Mouse (Mus musculus) lung, postnatal 10 days (tissue): ENCODE data around the gene Eed.

ENCODE experiments used
- DNase-seq: peaks from one replicate; pipeline ENCODE4 v3.0.0; 2021

The Eed gene

DNA sequence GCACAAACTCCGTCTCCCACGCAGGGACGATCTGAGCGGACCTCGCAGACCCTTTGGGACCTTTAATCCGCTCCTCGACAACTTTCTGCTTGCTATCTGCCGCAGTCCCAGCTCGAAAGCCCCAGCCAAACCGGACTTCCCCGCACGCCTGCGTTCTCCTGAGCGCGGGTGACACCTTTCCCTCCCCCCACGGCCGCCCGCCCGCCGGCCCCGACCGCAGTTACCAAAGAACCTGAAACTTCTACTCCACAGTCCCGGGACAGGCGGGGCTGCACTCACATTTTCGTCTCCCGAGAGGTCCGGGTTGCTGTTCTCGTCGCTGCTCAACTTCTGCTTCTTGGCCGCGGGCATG lies 674 bp downstream of the Eed start:
- DNase-seq = no peak

DNA sequence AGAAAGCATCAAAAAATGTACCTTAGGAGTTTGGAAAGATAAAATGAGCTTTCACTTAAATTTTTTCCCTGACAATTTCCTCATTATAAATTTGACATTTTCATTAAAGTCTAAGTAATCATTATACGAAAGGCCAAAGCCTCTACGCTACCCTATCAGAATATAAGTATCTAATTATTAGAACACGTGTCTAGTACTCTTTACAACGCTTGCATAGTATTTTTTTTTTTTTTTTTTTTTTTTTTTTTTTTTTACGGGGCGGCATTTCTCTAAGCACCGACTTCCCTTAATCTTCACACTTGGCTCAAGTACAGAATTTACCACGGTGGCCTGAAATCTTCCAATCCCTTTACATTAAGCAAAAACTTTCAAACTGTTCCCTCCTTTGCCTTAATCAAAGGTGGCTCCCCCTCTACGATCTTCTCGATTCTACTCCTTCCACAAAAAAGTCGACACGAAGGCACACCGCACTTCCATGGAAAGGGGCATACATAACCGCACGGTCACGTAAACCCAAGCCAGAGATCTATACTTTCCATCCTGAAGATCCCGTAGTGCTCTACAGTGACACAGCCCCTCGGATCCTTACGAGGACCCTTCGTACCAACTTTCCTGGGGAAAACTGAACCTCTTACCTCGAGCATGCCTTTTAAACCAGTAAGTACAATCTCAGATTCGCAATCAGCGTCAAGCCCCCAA lies 1.2 kb downstream of the Eed start:
- peak; percentile 5 for DNase-seq

DNA sequence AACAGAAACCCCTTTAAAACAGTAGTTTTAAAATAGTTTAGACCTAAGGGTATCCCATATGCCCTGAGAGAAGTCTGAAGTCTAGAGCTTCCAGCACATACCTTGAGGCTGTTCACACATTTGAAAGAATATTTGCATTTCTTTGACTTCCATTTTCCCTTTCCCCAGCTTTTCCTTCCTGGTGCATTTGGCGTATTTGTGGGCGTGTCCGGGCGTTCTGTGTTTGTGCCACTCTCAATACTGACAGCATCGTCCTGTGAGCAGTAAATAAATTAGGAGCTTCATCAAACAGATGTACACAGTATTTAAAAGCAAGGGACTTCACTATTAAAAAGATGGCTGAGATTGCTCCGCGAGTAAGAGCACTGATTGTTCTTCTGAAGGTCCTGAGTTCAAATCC lies 4.0 kb downstream of the Eed start:
- DNase-seq = no peak

DNA sequence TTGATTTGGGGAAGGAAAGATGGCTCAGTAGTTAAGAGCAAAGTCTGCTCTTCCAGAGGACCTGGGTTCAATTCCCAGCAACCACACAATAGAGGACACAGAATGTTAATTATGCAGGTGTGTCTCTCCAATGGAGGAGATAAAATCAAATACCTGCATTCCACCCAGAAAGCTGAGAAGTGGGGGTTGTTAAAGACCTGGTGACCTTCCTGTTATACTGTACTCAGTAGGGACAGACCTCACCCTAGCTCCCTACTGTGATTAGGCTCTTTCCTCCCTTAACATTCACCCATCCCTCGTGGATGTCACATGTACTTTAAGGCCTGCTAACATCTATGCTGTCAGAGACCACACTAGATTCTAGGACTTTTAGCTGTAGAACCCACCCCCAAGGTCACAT lies 5.2 kb downstream of the Eed start:
- no peak for DNase-seq

DNA sequence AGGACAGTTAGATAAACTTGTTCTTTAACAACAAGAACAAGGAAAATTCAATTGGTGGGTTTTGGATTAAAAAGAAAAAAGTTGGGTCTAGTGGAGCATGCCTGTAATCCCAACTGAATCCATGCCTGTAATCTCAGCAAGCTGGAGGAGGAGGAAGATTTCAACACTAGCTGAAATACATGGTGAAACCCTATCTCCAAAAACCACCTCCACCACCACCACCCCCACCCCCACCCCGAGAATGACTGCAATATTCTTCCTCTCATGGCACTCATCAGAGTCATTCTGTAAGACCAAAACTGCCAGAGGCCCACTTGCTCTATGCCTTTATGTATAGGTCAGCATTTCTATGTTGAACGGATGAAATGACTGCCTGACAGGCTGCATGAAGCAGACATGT lies 13.5 kb downstream of the Eed start:
- no peak for DNase-seq

DNA sequence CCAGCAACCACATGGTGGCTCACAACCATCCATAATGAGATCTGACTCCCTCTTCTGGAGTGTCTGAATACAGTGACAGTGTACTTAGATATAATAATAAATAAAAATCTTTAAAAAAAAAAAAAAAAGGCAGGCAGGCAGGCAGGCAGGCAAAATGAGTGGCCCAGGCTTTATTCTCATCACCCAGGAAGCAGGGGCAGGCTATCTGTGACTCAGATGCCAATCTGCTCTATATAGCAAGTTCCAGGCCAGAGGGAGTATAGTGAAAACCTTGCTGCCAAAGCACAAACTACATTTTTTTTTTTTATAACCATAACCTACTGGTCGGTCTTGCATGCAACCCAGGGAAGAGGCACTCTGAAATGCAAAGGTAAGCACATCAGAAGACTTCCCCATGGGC lies 14.0 kb downstream of the Eed start:
- DNase-seq = no peak

DNA sequence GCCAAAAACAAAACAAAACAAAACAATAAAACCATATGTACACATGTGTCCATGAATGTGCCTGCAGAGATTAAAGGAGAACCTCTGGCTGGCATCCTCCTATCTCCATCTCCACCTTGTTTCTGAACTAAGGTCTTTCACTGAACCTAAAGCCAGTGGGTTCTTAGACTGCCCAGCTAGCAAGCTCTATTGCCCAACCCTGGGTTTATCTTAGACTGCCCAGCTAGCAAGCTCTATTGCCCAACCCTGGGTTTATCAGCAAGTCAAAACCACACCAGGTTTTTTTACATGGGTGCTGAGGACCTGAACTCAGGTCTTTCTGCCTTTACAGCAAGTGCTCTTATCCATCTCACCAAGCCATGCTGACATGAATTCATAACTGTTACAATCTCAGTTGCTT lies 17.6 kb downstream of the Eed start:
- DNase-seq = no peak

DNA sequence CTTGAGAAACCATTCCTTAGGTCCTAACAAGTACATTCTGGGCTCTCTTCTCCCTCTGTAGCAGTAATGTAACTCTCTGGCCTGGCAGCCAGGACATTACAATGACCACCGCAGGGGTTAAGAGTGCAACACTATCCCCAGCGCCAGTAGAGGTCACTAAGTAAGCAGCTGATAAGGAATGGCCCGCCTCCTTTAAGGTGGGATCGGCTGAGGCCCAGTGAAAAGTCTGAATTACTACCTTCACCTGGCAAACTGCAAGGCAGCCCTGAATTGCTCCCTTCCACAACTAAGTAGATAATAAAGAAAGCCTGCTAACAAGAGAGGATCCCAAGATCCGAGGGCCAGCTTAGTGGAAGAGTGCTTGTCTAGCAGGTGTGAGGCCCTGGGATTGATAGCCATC lies 23.5 kb downstream of the Eed start:
- DNase-seq = no peak

DNA sequence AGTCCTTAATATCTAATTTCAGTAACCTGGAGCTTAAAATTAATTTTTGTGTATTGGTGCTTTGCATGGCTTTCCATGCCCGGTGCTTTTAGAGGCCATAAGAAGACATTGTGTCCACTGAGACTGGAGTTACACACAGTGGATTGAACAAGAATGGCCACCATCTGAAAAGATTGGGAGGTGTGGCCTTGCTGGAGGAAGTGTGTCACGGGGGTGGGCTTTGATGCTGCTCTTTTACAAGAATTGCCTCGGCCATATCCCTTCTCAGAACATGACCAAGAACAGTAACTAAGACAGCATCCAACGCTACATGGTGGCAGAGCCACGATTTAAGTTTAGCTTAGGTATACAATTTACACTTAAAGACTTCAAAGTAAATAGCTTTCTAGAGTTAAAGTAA lies 26.5 kb downstream of the Eed start:
- DNase-seq = no peak

DNA sequence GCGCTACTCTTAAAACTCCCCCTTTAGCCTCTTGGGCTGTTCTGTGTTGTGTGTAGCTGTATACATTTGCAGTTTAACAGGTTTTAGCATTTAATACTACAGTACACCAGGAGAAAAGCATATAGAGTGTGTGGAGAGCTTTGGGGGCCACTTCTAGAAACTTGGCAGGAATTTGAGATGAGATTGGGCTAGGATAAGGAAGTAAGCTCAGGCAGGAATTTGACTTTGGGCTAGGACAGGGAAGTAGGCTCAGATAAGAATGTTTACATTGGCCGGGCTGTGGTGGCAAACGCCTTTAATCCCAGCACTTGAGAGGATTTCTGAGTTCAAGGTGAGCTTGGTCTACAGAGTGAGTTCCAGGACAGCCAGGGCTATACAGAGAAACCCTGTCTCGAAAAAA lies 31.4 kb downstream of the Eed start:
- DNase-seq = no peak

DNA sequence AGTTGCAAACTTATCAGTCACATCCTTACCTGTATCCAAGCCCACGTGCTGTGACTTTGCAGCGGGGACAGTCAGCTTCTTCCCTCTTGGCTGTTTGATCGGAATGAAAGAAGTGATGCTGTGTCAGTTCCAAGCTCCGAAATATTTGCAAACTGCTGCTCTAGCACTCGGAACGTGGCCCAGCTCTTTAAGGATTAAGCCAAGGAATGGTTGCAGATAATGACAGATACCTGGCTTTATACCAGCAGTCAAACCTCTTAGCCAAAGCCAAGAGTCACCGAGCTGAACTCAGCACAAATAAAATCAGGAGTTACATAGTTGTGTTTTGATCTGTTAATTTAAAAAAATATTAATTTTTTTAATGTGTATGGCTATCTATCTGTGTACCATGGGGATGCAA lies 32.8 kb downstream of the Eed start:
- DNase-seq = peak; percentile 50

DNA sequence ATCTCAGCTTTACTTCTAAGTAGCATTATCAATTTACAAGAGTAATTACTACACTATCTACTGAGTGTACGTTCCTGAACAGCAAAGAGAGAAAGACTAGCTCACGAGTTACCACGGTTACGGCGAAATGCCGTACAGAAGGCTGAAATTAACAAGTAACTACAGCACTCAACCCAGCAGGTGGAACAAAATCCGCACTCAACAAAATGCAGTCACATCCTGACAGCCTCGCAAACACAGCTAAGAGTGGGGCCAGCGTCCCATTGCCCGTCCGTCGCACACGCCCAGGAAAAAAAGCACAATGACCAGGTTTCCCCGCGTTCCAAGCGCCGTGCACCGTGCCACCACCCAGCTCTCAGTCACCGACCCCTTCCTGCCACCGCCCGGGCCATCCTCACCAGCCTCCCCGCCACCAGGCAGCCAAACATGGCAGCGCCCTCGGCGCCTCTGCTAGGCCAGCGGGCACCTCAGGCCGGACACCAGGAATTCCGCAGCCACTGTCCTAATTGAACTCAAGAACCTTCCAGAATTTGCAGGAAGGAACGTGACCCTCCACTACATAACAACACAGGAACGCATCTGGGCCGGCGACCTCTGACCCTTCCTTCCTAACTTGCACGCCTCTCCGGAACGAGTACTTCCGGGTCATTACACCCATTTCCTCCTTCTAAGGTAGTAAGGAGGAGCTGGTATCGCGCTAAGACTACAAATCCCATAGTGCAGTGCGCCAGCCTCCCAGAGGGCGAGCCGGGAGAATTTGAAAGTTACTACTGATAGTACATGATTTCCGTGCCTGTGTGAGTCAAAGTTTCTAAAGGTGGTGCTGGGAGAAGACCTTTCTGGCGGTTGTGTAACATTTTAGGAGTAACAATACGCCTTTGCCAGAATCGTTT lies 40.0 kb downstream of the Eed start, which contains the start of gene Hikeshi:
Gene Hikeshi, minus strand, starts transcription at position 634 of the 893 bp plus-strand sequence.
- DNase-seq = peak; percentile 98

DNA sequence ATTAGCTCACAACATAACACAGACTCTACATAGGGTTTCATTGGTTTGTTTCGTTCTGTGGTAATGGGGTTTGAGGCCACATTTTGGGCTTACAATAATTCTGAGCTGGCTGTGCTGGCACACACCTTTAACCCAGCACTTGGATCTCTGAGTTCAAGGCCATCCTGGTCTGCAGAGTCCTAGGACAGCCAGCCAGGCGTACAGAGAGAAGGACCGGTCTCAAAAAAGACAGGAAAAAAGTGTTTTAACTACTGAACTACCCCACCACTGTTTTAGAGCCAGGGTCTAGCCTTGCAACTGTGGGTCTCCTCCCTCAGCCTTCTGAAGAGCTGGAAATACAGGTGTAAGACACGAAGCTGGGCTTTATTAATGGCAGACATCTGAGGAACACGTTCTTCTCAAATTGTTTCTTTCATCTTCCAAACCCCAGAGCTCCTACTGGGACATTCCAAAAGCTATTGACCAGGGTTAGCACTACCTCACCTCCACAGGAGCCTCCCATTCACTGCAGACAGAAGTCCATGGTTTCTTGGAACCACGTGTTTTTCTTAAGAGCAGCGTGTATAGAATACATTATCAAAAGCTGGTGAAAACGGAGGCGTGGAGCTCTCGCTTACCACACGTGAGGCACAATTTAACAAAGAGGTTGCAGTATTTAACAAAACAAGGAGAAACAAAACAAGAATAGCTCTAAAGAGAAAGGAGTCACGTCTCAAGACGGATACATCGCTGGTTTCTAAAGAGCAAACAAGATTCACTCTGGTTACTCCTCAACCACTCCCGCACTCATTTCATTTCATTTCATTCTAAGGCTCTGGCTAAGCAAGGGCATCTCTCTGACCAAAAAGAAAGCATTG lies 41.1 kb downstream of the Eed start:
- DNase-seq = no peak

DNA sequence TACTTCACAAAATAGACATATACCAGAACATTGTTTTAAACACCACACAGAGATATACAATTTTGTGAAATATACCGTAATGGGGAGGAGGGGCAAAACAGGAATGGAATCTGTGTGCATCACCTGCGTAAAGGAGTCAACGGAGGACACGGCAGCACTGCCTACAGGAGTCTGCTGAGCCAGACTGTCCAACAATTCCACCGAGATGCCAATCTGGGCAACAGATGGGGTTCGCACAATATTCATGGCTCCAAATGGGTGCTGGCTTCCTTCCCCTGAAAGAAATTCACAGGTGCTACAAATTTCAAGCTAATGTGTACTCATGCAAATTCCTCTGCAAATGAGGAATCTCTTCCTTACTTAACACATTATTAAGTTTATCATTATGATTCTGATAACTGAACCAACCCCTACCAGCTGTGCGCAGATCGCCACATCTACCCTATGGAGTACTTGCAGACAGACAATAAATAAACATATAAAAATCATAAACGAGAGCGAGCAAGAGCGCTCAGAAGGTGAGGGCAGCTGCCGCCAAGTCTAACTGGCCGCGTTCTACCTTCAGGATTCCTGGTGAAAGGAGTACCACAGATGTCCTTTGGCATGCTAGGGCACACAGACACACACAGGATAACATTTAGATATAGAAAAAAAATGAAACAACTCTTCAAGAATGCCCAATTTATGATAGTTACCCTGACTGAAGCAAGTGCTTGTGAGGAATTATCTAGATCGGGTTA lies 57.2 kb downstream of the Eed start:
- DNase-seq = no peak

DNA sequence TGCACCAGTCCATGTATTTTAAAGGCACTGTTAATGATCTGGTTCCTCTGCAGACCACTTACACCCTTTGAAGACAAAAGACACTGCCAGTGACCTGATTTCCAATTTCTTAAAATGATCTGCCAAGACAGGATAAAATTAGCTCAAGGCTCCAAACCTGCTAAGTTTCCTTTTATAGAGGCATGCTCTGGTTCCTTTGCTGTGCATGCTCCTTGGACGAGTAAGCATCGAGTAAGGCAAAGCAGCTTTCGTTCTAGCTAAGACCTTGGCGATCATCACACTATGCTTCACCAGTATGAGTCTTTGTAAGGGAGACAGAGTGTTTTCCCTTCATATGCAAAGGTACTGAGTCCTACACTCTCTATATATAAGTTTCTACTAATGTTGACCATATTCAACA lies 63.0 kb downstream of the Eed start:
- no peak for DNase-seq

DNA sequence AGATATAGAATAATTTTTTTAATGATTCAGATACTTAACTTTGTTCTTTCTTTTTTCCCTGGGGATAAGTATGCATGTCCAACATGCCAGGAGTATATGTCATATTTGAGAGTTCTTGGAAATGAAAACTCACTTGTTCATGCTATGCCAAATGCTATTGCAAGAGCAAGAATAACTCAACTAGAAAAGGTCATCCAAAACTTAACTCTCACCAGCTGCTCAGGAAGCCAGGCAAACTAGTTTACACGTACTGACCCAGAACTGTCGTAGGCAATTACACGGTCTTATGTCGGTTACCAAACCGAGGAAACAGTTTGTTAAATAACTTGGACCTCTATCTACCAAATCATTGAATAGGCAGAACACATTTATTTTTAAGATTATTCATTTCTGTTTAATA lies 64.1 kb downstream of the Eed start:
- DNase-seq = no peak

DNA sequence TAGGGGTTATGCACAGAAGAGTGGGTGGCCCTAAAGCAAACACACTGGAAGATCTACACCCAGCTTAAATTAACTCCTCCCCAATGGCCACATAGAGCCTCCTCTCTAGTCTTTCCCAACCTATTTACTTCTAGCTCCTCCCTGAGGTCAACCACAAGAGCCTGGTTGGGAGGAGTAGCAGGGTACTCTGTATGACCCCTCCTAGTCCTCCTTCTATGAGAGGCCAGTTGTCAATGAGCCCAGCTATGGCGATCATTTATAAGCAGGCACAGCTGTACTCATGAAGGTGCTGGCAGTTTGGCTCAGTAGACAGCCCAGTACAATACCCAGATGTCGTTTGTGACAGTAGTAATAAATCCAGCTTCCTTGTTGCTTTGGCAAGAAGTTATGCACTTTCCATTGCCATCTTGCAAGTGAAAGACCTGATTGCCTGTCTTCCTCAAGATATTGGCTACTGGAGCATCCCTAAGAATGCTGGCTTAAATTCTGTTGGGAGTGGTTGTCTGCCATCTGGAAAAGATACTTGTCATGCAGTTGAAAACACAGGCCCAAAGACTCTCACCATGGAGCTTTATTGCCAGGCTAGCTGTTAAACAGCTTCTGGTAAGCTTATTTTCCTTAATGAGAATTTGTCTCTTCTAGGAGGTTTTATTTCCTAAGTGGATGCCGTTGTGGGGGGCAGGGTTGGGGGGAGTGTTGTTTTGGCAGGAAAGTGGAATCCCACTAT lies 67.2 kb downstream of the Eed start:
- no peak for DNase-seq

DNA sequence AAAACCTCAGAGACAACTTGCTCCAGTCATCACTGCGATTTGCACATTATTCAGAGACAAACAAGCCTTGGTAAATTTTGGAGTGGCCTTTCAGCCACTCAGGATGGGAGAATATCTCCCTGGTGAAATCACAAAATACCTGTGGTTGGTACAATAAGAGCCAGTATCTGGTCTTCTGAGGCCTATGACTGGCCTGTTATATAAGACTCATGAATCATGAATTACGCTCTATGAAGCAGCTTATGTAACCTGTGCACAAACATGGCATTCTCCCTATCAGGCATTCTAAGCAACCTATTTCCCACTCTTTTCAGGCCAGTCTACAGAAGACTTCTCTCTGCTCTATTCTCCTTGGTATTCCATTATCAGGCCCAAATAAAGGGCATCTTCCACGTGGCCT lies 68.4 kb downstream of the Eed start:
- DNase-seq = no peak

DNA sequence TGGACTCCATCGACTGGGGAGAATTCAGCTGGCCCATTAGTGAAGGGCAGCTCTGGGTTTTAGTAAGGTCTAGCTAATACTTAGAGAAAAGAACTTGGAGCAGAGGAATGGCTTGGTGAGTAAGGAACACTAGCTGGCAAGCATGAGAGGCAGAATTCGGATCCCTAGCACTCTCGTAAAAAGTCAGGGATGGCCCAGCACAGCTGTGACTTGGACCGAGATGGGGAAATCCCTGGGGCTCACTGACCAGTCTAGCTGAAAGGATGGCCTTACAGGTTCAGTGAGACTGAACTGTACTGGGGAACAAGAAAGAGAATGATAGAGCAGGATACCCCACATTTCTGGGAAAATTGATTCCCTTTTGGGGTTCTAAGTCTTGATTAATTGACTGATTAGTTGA lies 71.1 kb downstream of the Eed start:
- no peak for DNase-seq

DNA sequence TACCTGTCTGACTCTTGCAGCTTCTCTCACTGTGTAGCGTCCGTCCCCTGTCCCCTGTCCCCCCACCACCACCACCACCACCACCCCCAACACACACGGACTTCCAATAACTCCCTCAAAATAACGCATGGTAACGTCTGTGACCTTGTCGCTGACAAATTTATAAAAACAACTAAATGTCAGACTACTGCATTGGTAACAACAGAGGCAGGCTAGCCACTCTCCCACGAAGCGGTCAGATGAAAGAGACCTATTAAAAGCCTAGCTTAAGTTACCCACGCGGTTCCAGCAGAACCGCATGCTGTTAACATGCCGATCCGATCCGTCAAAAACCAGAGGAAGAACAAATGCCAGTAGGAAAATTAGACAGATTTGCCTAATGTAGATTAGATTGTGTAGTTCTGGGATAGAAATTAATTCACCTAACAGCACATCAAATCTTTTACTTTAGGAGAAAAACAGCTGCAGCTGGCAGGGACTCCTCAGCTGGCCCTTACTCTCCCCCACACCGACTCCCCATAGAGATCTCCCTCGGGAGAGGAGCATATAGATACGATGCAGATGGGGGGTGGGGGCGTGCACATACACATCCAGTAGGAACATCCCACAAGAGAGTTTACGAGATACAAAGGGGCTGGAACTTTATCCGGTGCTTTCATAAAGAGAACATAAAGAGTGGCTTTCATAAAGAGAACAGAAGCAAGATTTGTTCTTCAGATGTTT lies 71.7 kb downstream of the Eed start:
- no peak for DNase-seq

DNA sequence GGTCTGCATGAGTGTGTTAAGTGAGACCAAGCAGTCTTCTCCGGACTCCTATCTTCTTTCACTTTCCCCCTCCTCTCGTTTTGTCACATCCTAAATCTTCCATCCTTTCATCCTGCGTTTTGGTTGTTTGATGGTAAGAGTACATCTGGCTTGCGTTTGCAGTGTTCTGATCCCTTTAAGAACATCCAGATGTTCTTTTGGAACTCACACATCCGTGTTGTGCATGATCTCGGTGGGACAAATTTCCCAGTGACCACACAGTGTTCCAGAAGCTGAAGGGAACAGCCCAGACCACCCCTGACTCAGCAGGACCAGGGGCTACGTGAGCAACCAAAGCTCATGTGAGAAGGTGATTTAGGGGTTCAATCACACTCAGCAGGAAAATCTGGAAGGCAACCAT lies 72.4 kb downstream of the Eed start:
- DNase-seq = no peak

DNA sequence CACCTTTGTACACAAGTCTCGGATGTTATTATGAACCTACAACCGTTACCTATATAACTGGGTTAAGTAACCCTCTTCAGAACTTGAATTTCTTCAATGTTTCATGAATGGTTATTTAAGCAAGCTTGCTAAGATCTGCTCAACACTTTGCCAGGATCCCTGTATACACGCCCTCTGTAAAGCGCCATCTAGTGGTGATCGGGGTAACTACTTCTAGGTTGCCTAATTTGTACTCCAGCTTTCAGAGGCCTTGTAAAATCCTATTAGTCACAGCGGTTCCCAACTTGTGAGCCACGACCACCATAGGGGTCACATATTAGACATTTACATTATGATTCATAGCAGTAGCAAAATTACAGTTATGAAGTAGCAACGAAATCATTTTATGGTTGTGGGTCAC lies 72.8 kb downstream of the Eed start:
- DNase-seq = peak; percentile 86
